Comparison of ENCODE assay signal across 9 mouse cellular contexts in the genomic region with DNA sequence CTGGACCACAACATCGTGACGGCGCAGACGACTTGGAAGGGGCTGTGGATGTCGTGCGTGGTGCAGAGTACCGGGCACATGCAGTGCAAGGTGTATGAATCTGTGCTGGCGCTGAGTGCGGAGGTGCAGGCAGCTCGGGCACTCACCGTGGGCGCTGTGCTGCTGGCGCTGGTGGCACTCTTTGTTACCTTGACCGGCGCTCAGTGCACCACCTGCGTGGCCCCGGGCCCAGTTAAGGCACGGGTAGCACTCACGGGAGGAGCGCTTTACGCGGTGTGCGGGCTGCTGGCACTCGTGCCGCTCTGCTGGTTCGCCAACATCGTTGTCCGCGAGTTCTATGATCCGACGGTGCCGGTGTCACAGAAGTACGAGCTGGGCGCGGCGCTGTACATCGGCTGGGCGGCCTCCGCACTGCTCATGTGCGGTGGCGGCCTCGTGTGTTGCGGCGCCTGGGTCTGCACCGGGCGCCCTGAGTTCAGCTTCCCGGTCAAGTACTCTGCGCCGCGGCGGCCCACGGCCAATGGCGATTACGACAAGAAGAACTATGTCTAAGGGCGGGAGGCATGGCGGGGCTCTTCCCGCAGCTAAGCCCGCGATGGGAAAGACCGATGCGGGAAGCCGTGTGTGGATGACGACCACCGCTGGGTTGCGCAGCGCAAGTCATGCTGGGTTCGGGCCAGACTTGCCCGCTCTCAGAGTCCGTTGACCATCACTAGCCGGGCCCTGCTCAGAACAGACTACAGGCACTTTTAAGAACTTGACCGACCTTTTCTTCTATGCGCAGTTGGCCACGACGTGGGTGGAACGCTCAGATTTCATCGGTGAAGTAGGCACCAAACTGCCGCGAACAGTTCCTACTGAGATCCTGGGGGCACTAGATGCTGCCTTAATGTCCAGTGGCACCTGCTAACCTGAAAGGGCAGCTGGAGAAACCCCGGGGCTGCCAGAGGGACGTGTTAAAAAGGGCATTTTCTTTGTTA. TPM values are rescaled to one million over a fixed set of nuclear protein-coding genes. Genes with fewer than 3 reads are reported as not detected.
DNase-seq lines count a peak whose midpoint lies in the region; ATAC-seq lines count a peak whose summit lies in the region.
"Had no signal": no experiment of that assay in that cellular context is flagged by ENCODE, and none has a peak within 500 bp of the region (broad histone marks: within the 10 kb centered on the region; RNA-seq: fewer than 3 reads in every experiment).

No protein-coding gene starts in this region.

- peak overlapping the region; percentile 60 for H3K4me2 ChIP-seq in lung, embryonic 15.5 days
- peak overlapping the region; percentile 66 for H3K4me2 ChIP-seq in intestine, embryonic 16.5 days (ENCODE audit: low read depth, low read length)

- peaks cover 8% of the 10 kb centered on the region; the same call in 1 of the 2 replicates for H3K36me3 ChIP-seq in lung, embryonic 15.5 days
- peaks cover 29% of the 10 kb centered on the region for H3K36me3 ChIP-seq in forebrain, embryonic 10.5 days (replicated peaks)
- H3K36me3 ChIP-seq in intestine, embryonic 16.5 days (ENCODE audit: control insufficient read depth, insufficient read depth, low read length) = no peaks in the 10 kb centered on the region

- H3K4me1 ChIP-seq in lung, embryonic 15.5 days = peaks cover 8% of the 10 kb centered on the region; the same call in 1 of the 2 replicates
- peaks cover 46% of the 10 kb centered on the region for H3K4me1 ChIP-seq in forebrain, embryonic 10.5 days
- peaks cover 9% of the 10 kb centered on the region; the same call in 1 of the 2 replicates for H3K4me1 ChIP-seq in intestine, embryonic 16.5 days (ENCODE audit: control insufficient read depth, insufficient read depth, low read length)

- peaks cover 48% of the 10 kb centered on the region for H3K27me3 ChIP-seq in lung, embryonic 15.5 days
- peaks cover 62% of the 10 kb centered on the region for H3K27me3 ChIP-seq in forebrain, embryonic 10.5 days (ENCODE audit: poor library complexity, severe bottlenecking)
- H3K27me3 ChIP-seq in intestine, embryonic 16.5 days (replicated peaks; ENCODE audit: control insufficient read depth, insufficient read depth, low read length) = peaks cover 39% of the 10 kb centered on the region

- intact Hi-C loops in left cerebral cortex, postnatal 10 days (cut with DNase I) = no loop called here

- H3K9me3 ChIP-seq in lung, embryonic 15.5 days = no peaks in the 10 kb centered on the region
- no peaks in the 10 kb centered on the region for H3K9me3 ChIP-seq in forebrain, embryonic 10.5 days
- H3K9me3 ChIP-seq in intestine, embryonic 16.5 days (ENCODE audit: control insufficient read depth, low read length) = no peaks in the 10 kb centered on the region

- peak overlapping the region; percentile 47 for H3K4me3 ChIP-seq in lung, embryonic 15.5 days
- H3K4me3 ChIP-seq in forebrain, embryonic 10.5 days = peak overlapping the region; percentile 52
- peak overlapping the region; percentile 49 for H3K4me3 ChIP-seq in intestine, embryonic 16.5 days (ENCODE audit: low read length)
- H3K4me3 ChIP-seq: myocyte had no signal

- H3K27ac ChIP-seq in lung, embryonic 15.5 days = peak overlapping the region; percentile 38
- peak overlapping the region; percentile 70 for H3K27ac ChIP-seq in forebrain, embryonic 10.5 days
- H3K27ac ChIP-seq in intestine, embryonic 16.5 days (ENCODE audit: low read length) = no peak overlapping the region

- no peak; the same call in 1 of the 2 replicates for ATAC-seq in lung, embryonic 15.5 days (ENCODE audit: borderline replicate concordance, extremely low read depth, low FRiP score, low TSS enrichment)
- ATAC-seq in intestine, embryonic 16.5 days = peak; percentile 56
- ATAC-seq in megakaryocyte-erythroid progenitor cell, adult 5-6 weeks (replicated peaks; ENCODE audit: low FRiP score, low TSS enrichment, poor library complexity, severe bottlenecking) = 0 out of 2 replicates have a peak, but pooled peaks have one; percentile 14

- DNase-seq in lung, postnatal 36 days = no peak
- peak; percentile 29 for DNase-seq in forebrain, embryonic 10.5 days (ENCODE audit: extremely low spot score, low spot score)
- no peak for DNase-seq in urinary bladder, postnatal 4 days (ENCODE audit: low spot score in 2 of 2)
- no peak for DNase-seq in left cerebral cortex, postnatal 10 days (ENCODE audit: extremely low spot score in 1 of 2, low spot score in 2 of 2)
- no peak for DNase-seq in ovary, postnatal 10 days (ENCODE audit: low spot score)

- 2% methylated on average over 80 of the region's 80 CpGs for WGBS in lung, embryonic 15.5 days
- 3% methylated on average over 80 of the region's 80 CpGs for WGBS in forebrain, embryonic 10.5 days
- 3% methylated on average over 80 of the region's 80 CpGs for WGBS in intestine, embryonic 16.5 days

- peak overlapping the region; percentile 46 for H3K9ac ChIP-seq in lung, embryonic 15.5 days
- H3K9ac ChIP-seq in intestine, embryonic 16.5 days (ENCODE audit: low read depth, low read length) = peak overlapping the region; percentile 51

RNA-seq across cellular contexts. Expression of a gene that starts 0.7 kb away (rescaled TPM):
- 117 and 126 TPM in 2 replicates for polyA plus RNA-seq in lung, embryonic 15.5 days (2015; fragmentation: Nextera tagmentation; extraction: Ambion mirVana)
- 23.3 and 25.5 TPM in 2 replicates for polyA plus RNA-seq in forebrain, embryonic 10.5 days (2016; fragmentation: Nextera tagmentation; extraction: Ambion mirVana)
- 26.0 and 27.2 TPM in 2 replicates for polyA plus RNA-seq in intestine, embryonic 16.5 days (2015; fragmentation: Nextera tagmentation; extraction: Ambion mirVana)
- not detected in 2 replicates for total RNA-seq in megakaryocyte-erythroid progenitor cell, adult 5-6 weeks (2014; fragmentation: Nextera tagmentation)
- total RNA-seq in megakaryocyte-erythroid progenitor cell, adult 5-6 weeks (2017) = not detected in 2 replicates
- 10 to 100 TPM; 78.6 to 85.0 TPM for total RNA-seq in left cerebral cortex, postnatal 10 days (2021)

RNA-seq across cellular contexts. Expression of a gene that starts 34.2 kb away (rescaled TPM):
- polyA plus RNA-seq in lung, embryonic 15.5 days (2015; fragmentation: Nextera tagmentation; extraction: Ambion mirVana) = 92.2 and 94.1 TPM in 2 replicates
- polyA plus RNA-seq in forebrain, embryonic 10.5 days (2016; fragmentation: Nextera tagmentation; extraction: Ambion mirVana) = 94.5 and 101 TPM in 2 replicates
- polyA plus RNA-seq in intestine, embryonic 16.5 days (2015; fragmentation: Nextera tagmentation; extraction: Ambion mirVana) = 58.3 and 61.0 TPM in 2 replicates
- total RNA-seq in megakaryocyte-erythroid progenitor cell, adult 5-6 weeks (2014; fragmentation: Nextera tagmentation) = 80.2 and 81.2 TPM in 2 replicates
- total RNA-seq in megakaryocyte-erythroid progenitor cell, adult 5-6 weeks (2017) = 73.7 and 112 TPM in 2 replicates
- total RNA-seq in left cerebral cortex, postnatal 10 days (2021) = 100 to 1,000 TPM in 1 of 2 experiments, 10 to 100 TPM in 1; 91.3 to 100 TPM

RNA-seq across cellular contexts. Expression of a gene that starts 34.4 kb away (rescaled TPM):
- 56.5 and 59.3 TPM in 2 replicates for polyA plus RNA-seq in lung, embryonic 15.5 days (2015; fragmentation: Nextera tagmentation; extraction: Ambion mirVana)
- 83.9 and 85.3 TPM in 2 replicates for polyA plus RNA-seq in forebrain, embryonic 10.5 days (2016; fragmentation: Nextera tagmentation; extraction: Ambion mirVana)
- polyA plus RNA-seq in intestine, embryonic 16.5 days (2015; fragmentation: Nextera tagmentation; extraction: Ambion mirVana) = 29.5 and 33.4 TPM in 2 replicates
- 63.3 and 67.3 TPM in 2 replicates for total RNA-seq in megakaryocyte-erythroid progenitor cell, adult 5-6 weeks (2014; fragmentation: Nextera tagmentation)
- total RNA-seq in megakaryocyte-erythroid progenitor cell, adult 5-6 weeks (2017) = 58.1 and 69.0 TPM in 2 replicates
- 1 to 10 TPM; 2.7 to 3.8 TPM for total RNA-seq in left cerebral cortex, postnatal 10 days (2021)

RNA-seq across cellular contexts. Expression of a gene that starts 59.0 kb away (rescaled TPM):
- 34.7 and 38.7 TPM in 2 replicates for polyA plus RNA-seq in lung, embryonic 15.5 days (2015; fragmentation: Nextera tagmentation; extraction: Ambion mirVana)
- polyA plus RNA-seq in forebrain, embryonic 10.5 days (2016; fragmentation: Nextera tagmentation; extraction: Ambion mirVana) = 29.7 and 31.3 TPM in 2 replicates
- 52.0 and 58.4 TPM in 2 replicates for polyA plus RNA-seq in intestine, embryonic 16.5 days (2015; fragmentation: Nextera tagmentation; extraction: Ambion mirVana)
- total RNA-seq in megakaryocyte-erythroid progenitor cell, adult 5-6 weeks (2014; fragmentation: Nextera tagmentation) = 42.7 and 71.2 TPM in 2 replicates
- 52.5 TPM in 2 replicates for total RNA-seq in megakaryocyte-erythroid progenitor cell, adult 5-6 weeks (2017)
- total RNA-seq in left cerebral cortex, postnatal 10 days (2021) = 10 to 100 TPM; 24.5 to 26.7 TPM

RNA-seq across cellular contexts. Expression of a gene that starts 59.0 kb away (rescaled TPM):
- polyA plus RNA-seq in lung, embryonic 15.5 days (2015; fragmentation: Nextera tagmentation; extraction: Ambion mirVana) = not detected in 2 replicates
- polyA plus RNA-seq in forebrain, embryonic 10.5 days (2016; fragmentation: Nextera tagmentation; extraction: Ambion mirVana) = not detected in 2 replicates
- not detected in 2 replicates for polyA plus RNA-seq in intestine, embryonic 16.5 days (2015; fragmentation: Nextera tagmentation; extraction: Ambion mirVana)
- total RNA-seq in megakaryocyte-erythroid progenitor cell, adult 5-6 weeks (2014; fragmentation: Nextera tagmentation) = not detected in 2 replicates
- total RNA-seq in megakaryocyte-erythroid progenitor cell, adult 5-6 weeks (2017) = not detected in 2 replicates
- total RNA-seq in left cerebral cortex, postnatal 10 days (2021) = 10 to 100 TPM in 1 of 2 experiments, 1 to 10 TPM in 1; 6.8 to 16.1 TPM
